Mouse (Mus musculus) limb, embryonic 12.5 days (tissue): ENCODE results near the gene Dph1. TPM values are rescaled to one million over a fixed set of nuclear protein-coding genes. Genes with fewer than 3 reads are reported as not detected.
A peak's percentile ranks its signal among the peaks of the same experiment; 100 is the strongest.

Experiments
- ATAC-seq: fragments of 200-750 bp; cut with Nextera tagmentation; 2 replicates; pipeline ENCODE4 v1.8.0; 2017; ENCODE audit warnings: low read depth, moderate TSS enrichment; ENCODE audit not compliant: insufficient number of reproducible peaks, insufficient read depth, low FRiP score, low TSS enrichment
- H3K27ac ChIP-seq: fragments of 300-500 bp; sonication (generic); 2 replicates; pipeline ENCODE4 v1.5.1; 2016; ENCODE audit warnings: mild to moderate bottlenecking, moderate library complexity
- H3K27me3 ChIP-seq: fragments of 300-500 bp; sonication (generic); 2 replicates; pipeline ENCODE4 v1.6.1; 2016; ENCODE audit warnings: mild to moderate bottlenecking, moderate library complexity
- H3K36me3 ChIP-seq: fragments of 300-500 bp; sonication (generic); 2 replicates; pipeline ENCODE4 v1.6.1; 2016; ENCODE audit warnings: mild to moderate bottlenecking, moderate library complexity
- H3K4me1 ChIP-seq: fragments of 300-500 bp; sonication (generic); replicated peaks from 2 replicates; pipeline ENCODE4 v1.6.1; 2016
- H3K4me2 ChIP-seq: fragments of 300-500 bp; sonication (generic); 2 replicates; pipeline ENCODE4 v1.6.1; 2016; ENCODE audit warnings: mild to moderate bottlenecking, moderate library complexity
- H3K4me3 ChIP-seq: fragments of 300-500 bp; sonication (generic); replicated peaks from 2 replicates; pipeline ENCODE4 v1.5.1; 2016; ENCODE audit warnings: mild to moderate bottlenecking
- H3K9ac ChIP-seq: fragments of 300-500 bp; sonication (generic); replicated peaks from 2 replicates; pipeline ENCODE4 v1.6.1; 2016; ENCODE audit warnings: mild to moderate bottlenecking, moderate library complexity
- H3K9me3 ChIP-seq: fragments of 300-500 bp; sonication (generic); 2 replicates; pipeline ENCODE4 v1.6.1; 2016; ENCODE audit warnings: mild to moderate bottlenecking, moderate library complexity
- WGBS: fragments of 180-500 bp; shearing (Covaris S2); methylation state at CpG from one replicate; pipeline ENCODE4 v1.1.7; 2016; 5-methylcytosine and 5-hydroxymethylcytosine counted together
- polyA plus RNA-seq: library from polyadenylated mRNA; unstranded; fragments of >200 nt; fragmentation: Nextera tagmentation; extraction: Ambion mirVana; gene quantifications from 2 replicates; pipeline ENCODE4 v1.2.1, GENCODE M21; 2016

Dph1 gene
- polyA plus RNA-seq, 1 experiment from 2014 or later: 24.0 TPM

- Histone ChIP-seq H3K27me3 (peaks cover 26% of the 10 kb centered on the region; the same call in 1 of the 2 replicates), H3K4me1 (peaks cover 29% of the 10 kb centered on the region; the same call in 1 of the 2 replicates), H3K36me3 (no peaks in the 10 kb centered on the region), H3K27ac (no peak overlapping the region), H3K4me3 (no peak overlapping the region), H3K9me3 (no peaks in the 10 kb centered on the region), H3K4me2 (no peak overlapping the region), H3K9ac (no peak overlapping the region)
- ATAC-seq: no peak
- 80% methylated on average over 4 of the region's 4 CpGs for WGBS
These were observed 12.9 kb upstream of the Dph1 start for GRCm38 (mm10) chr11:75203926-75204325.

DNA sequence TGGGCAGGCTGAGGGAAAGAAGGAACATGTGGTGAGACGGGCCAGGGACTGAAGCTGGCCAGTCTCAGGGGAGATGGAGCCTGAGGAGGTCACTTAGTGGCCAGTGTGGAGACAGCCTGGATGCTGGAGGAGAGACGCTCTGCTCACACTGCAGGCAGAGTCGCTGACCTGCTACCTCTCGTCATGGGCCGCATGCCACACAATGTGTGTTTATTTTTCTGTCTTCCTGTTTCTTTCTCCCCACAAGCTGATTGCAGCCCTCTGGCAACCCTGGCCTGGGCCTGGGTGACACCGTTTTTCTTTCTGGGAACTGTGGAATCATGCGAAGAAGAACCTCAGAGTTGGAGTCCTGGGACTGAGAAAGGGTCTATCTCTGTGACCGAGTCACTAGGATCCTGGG is 10.7 kb upstream of the Dph1 start:
- WGBS: 62% methylated on average over 8 of the region's 8 CpGs
- Histone ChIP-seq H3K36me3 (no peaks in the 10 kb centered on the region), H3K9ac (no peak overlapping the region), H3K4me3 (no peak overlapping the region), H3K9me3 (no peaks in the 10 kb centered on the region), H3K27me3 (peaks cover 46% of the 10 kb centered on the region), H3K4me1 (peaks cover 26% of the 10 kb centered on the region; the same call in 1 of the 2 replicates), H3K4me2 (no peak overlapping the region), H3K27ac (no peak overlapping the region)
- no peak for ATAC-seq

GRCm38 (mm10) chr11:75200935-75201334 is 9.9 kb upstream of the Dph1 start:
- H3K27me3 ChIP-seq: peaks cover 54% of the 10 kb centered on the region
- H3K4me1 ChIP-seq: peaks cover 26% of the 10 kb centered on the region; the same call in 1 of the 2 replicates
- H3K4me3 ChIP-seq: no peak overlapping the region
- H3K4me2 ChIP-seq: no peak overlapping the region
- H3K9me3 ChIP-seq: no peaks in the 10 kb centered on the region
- 88% methylated on average over 12 of the region's 12 CpGs for WGBS
- H3K36me3 ChIP-seq: no peaks in the 10 kb centered on the region
- no peak for ATAC-seq
- no peak overlapping the region for H3K9ac ChIP-seq
- no peak overlapping the region for H3K27ac ChIP-seq

- Histone ChIP-seq H3K4me1 (peaks cover 33% of the 10 kb centered on the region), H3K36me3 (no peaks in the 10 kb centered on the region), H3K9me3 (no peaks in the 10 kb centered on the region), H3K4me3 (no peak overlapping the region), H3K9ac (no peak overlapping the region), H3K27ac (no peak overlapping the region), H3K27me3 (peaks cover 64% of the 10 kb centered on the region), H3K4me2 (no peak overlapping the region)
- 75% methylated on average over 5 of the region's 5 CpGs for WGBS
- ATAC-seq: no peak
These were observed 8.9 kb upstream of the Dph1 start for GRCm38 (mm10) chr11:75199951-75200350.

- H3K4me1 ChIP-seq: peaks cover 36% of the 10 kb centered on the region
- H3K4me3 ChIP-seq: no peak overlapping the region
- H3K4me2 ChIP-seq: no peak overlapping the region
- no peaks in the 10 kb centered on the region for H3K36me3 ChIP-seq
- no peak for ATAC-seq
- 71% methylated on average over 4 of the region's 4 CpGs for whole genome bisulfite sequencing
- H3K9ac ChIP-seq: no peak overlapping the region
- no peaks in the 10 kb centered on the region for H3K9me3 ChIP-seq
- H3K27me3 ChIP-seq: peaks cover 73% of the 10 kb centered on the region
- no peak overlapping the region for H3K27ac ChIP-seq
These were observed 7.8 kb upstream of the Dph1 start for GRCm38 (mm10) chr11:75198792-75199191.

DNA sequence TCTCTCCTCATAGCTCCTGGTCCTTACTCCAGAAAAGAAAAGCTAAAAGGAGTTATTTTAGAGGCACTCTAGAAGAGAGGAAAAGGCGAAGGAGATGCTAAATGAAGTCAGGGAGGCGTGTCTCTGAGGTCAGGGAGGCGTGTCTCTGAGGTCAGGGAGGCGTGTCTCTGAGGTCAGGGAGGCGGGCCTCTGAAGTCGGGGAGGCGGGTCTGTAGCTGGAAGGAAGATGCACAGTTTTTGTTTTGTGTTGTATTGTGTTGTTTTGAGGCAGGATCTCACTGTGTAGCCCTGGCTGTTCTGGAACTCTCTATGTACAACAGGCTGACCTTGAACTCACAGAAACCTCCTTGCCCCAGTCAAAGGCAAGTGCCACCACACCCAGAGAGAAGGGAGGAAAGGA is 6.9 kb upstream of the Dph1 start:
- H3K9me3 ChIP-seq: no peaks in the 10 kb centered on the region
- 33% methylated on average over 7 of the region's 7 CpGs for WGBS
- no peak for ATAC-seq
- H3K27me3 ChIP-seq: peaks cover 80% of the 10 kb centered on the region
- H3K36me3 ChIP-seq: no peaks in the 10 kb centered on the region
- H3K4me3 ChIP-seq: no peak overlapping the region
- H3K4me2 ChIP-seq: no peak overlapping the region
- no peak overlapping the region for H3K9ac ChIP-seq
- H3K4me1 ChIP-seq: peaks cover 39% of the 10 kb centered on the region
- no peak overlapping the region for H3K27ac ChIP-seq

DNA sequence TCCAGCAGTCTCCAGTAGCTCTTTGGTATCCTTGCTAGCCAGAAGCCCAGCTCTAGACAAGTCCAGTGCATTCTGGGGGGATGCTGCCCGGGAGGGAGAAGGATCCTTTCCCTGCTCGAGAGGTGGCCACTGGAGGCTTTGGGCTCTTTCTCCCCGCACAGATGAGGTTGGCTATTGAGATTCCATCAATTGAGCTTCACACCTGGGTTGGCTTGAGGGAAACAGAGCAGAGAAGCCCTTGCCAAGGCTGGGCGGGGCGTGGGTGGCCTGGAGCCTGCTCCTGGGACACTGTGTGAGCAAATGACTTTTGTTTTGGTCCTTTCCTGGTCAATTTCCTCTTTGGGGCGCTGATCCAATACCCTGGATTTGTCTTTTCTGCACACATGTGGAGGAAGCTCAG is 5.1 kb upstream of the Dph1 start:
- Histone ChIP-seq H3K36me3 (no peaks in the 10 kb centered on the region), H3K4me3 (no peak overlapping the region), H3K9me3 (no peaks in the 10 kb centered on the region), H3K9ac (no peak overlapping the region), H3K4me1 (peaks cover 35% of the 10 kb centered on the region), H3K4me2 (no peak overlapping the region), H3K27ac (no peak overlapping the region), H3K27me3 (peaks cover 97% of the 10 kb centered on the region)
- WGBS: 50% methylated on average over 6 of the region's 6 CpGs
- ATAC-seq: no peak

GRCm38 (mm10) chr11:75194850-75195461 is 3.9 kb upstream of the Dph1 start:
- no peak for ATAC-seq
- peaks cover 86% of the 10 kb centered on the region for H3K27me3 ChIP-seq

DNA sequence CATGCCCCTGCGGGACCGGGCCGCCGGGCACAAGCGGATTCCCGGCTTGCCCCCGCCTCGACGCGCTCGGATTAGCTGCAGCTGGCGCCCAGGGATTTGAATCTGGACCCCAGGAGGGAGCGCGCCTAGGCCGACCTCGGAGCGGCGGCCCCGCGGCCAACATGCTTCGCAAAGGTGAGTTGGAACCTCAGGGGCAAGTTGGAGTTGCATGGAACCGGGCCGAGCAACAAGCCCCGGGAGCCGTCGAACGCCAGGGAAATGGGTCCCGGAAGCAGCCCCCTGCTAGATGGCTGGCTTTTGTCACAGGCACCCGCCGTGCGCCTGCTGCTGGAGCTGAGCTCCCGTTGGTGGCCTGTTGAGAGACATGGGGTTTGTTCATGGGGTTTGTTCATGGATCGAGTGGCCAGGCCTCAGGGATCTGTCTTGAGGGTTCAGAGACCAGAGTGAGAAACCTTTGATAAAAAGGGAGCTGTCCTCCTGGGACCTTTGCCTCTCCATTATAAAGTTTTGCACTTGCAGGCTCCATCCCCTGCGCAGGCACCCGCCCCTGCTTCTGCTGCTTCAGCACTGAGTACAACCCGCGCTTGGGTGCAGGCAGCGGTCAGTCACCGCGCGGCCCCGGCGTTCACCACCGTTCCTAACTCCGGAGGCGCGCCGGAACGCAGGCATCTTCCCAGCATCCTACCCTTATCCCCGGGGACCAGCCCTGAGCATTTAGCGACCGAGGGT is 3.2 kb upstream of the Dph1 start:
- Histone ChIP-seq H3K9me3 (no peaks in the 10 kb centered on the region), H3K4me1 (peaks cover 42% of the 10 kb centered on the region), H3K27ac (no peak overlapping the region), H3K4me2 (peak overlapping the region; percentile 88), H3K36me3 (no peaks in the 10 kb centered on the region), H3K27me3 (peaks cover 80% of the 10 kb centered on the region), H3K4me3 (peak overlapping the region; percentile 55), H3K9ac (peak overlapping the region; percentile 58)
- under 1% methylated on average over 52 of the region's 52 CpGs for WGBS
- ATAC-seq: no peak

More at GRCm38 (mm10) chr11:75194850-75195461, 3.9 kb upstream of the Dph1 start:
- Histone ChIP-seq H3K9me3 (no peaks in the 10 kb centered on the region), H3K36me3 (no peaks in the 10 kb centered on the region), H3K27ac (no peak overlapping the region), H3K4me3 (peak overlapping the region; percentile 55), H3K4me1 (peaks cover 36% of the 10 kb centered on the region), H3K4me2 (peak overlapping the region; percentile 88), H3K9ac (peak overlapping the region; percentile 58; the same call in 1 of the 2 replicates)
- under 1% methylated on average over 39 of the region's 39 CpGs for WGBS

DNA sequence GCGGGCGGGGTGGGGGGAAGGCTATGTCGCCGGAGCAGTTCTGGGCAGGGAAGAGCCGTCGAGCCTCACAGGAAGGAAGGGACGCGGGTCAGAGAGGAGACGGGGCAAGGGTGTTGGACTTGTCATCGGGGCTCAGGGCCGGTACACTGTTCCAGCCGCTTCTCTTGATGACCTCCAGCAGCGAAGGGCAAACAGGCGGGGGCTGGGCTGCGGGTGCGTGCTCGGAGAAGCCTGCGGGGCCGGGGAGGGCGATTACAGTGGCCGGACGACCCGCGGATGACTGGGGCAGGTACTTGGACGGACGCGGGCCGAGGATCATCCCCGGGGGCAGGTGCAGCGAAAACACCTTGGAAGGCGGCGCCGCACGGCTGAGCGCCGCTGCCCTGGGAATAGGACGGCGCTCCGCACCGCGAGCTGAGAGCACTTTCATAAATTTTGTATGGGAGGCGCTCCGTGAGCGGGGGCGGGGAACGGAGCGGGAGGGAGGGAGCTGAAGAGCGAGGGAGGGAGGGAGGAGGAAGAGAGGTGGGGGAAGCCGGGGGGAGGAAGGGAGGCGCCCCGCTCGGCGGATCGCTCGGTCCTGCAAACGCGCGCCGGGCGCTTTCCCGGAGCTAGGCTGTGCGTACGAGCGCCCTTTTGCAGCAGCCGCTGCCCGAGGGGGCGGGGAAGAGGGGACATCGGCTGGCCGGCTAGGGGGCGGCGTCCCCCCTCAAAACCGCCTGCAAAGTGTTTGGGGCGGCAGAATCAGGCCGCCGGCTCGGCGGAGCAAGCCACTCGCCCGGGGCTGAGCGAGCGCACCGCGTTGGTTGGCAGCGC is 2.4 kb upstream of the Dph1 start, which contains the start of gene Rtn4rl1:
Gene Rtn4rl1, plus strand, starts transcription at position 528 of the 816 bp plus-strand sequence.
- WGBS: under 1% methylated on average over 83 of the region's 84 CpGs
- Histone ChIP-seq H3K36me3 (no peaks in the 10 kb centered on the region), H3K4me1 (peaks cover 44% of the 10 kb centered on the region), H3K4me3 (peak within 1 kb of the TSS; percentile 55), H3K9ac (peak within 1 kb of the TSS; percentile 58), H3K27me3 (peaks cover 71% of the 10 kb centered on the region), H3K27ac (no peak within 1 kb of the TSS), H3K4me2 (peak within 1 kb of the TSS; percentile 88), H3K9me3 (no peaks in the 10 kb centered on the region)
- ATAC-seq: no peak
